Mouse (Mus musculus) embryo, embryonic 9.5 days (tissue): Measurements from ENCODE around the gene Msl1.

Experiments used
- DNase-seq: peaks from one replicate; pipeline ENCODE4 v3.0.0-alpha.2; 2017; ENCODE audit errors: extremely low spot score

The Msl1 gene

DNA sequence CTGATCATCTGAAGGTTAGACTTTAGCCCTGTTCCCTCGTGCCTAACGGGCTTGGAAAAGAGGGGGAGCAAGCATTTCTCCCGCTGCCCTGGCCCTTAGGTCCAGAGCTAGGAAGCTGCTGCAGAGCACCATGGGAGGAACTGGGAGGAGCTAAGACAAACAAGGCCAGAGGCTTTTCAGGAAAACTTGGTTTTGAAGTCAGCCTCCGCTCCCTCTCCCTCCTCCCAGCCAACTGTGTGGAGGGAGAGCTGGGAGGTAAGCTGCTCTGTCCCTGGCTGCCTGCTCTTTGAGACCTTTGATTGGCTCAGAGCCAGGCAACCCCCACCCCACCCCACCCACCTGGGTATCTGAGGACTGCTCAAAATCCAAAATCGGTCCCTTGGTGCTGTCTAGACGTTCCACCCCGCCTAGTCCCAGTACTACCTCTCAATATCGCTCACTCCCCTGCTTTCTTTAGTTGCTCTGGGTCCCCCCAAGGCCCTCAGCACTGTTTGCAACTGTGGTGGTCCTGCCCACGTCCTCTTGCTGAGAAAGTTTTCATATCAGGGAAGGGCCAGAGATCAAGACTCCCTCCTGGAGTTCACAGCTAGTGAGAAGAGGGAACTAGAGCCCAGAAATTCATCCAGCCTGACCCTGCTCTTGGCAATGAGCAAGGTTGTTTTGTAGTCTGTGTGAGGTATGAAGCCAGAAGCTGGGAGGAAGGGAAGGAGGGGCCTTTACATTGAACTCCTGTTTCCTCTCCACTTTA, 18.3 kb upstream of the Msl1 start:
- DNase-seq, result peak; percentile 61

- no peak for DNase-seq
Measured at GRCm38 (mm10) chr11:98777888-98778287, 17.4 kb upstream of the Msl1 start.

DNA sequence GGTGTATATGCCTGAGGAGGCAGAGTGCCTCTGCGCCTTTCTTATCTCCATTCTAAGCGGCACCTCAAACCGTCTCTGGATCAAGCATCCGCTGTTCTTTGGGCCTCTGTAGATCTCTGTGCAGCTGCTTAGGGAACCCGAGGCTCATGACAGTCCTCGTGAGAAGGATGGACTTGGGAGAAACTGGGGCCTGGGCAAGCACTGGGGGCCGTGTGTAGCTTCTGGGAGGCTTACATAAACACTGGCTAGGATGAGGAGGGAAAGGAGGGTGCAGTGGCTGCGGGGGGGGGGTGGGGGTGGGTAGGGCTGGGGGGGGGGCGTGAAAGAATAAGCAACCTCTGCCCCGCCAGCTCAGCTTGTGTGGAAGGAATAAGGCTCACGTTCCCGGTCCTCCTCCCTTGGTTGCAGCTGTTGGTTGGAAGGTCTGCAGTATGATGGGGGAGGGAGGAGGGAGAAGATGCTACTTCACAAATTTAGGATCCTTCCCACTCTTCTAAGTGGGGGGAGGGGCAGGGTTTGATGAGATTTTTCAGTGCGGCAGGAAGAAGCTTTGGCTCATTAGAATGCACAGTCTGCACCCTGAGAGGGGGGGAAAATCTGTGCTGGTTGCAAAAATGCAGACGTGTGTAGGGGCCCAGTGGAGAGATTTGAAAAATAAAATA, 13.3 kb upstream of the Msl1 start:
- DNase-seq, result peak; percentile 47

DNA sequence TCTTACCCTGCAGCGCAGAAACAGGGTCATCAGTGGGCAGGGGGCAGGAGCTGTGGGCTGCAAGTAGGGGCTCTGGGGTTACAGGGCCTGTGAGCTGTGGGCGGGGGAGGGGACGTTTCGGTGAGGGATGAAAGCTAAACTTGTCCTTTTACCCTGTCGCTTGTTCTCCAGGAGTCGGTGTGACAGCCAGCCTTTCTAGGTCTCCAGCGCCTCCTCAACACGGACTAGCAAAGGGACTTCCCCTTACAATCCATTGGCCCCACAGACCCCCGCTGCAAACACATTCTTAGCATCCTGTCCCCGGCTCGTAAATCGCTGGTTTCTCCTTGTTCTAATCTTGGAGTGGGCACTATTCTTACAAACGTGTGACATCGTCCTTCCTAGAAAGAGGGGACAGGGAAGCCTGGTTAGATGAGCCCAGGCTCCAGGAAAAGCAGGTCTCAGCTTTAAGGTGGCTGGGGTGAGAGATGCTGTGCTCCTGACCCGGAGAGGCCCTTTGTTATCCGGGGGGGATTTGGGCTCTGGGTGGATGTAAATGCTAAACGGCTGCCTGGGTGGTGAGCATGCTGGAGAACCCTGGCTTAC, 12.6 kb upstream of the Msl1 start:
- DNase-seq, result peak; percentile 68

- peak; percentile 85 for DNase-seq
Measured at GRCm38 (mm10) chr11:98783236-98783696, 12.1 kb upstream of the Msl1 start.

DNA sequence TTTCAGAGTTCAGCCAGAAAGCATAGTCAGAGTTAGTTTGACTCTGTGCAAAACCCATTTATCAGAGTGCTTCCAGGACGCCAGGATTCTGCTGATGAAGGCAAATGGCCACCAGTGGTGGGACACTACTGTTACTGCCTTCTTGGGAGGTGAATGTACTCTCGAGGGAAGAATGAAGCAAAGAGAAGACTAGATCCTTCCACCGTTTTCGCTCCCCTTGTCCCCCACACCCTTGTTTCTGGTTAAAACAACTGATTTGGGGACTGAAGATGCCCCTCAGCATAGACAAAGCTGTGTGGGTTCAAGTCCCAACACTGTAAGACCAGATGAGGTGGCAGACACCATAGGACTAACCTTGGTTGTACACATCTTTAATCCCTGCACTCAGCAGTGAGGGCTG, 11.2 kb upstream of the Msl1 start:
- DNase-seq, result no peak

- DNase-seq, result no peak
Measured at GRCm38 (mm10) chr11:98785214-98785613, 10.1 kb upstream of the Msl1 start.

- DNase-seq, result peak; percentile 67
Measured at GRCm38 (mm10) chr11:98785772-98786281, 9.5 kb upstream of the Msl1 start.

DNA sequence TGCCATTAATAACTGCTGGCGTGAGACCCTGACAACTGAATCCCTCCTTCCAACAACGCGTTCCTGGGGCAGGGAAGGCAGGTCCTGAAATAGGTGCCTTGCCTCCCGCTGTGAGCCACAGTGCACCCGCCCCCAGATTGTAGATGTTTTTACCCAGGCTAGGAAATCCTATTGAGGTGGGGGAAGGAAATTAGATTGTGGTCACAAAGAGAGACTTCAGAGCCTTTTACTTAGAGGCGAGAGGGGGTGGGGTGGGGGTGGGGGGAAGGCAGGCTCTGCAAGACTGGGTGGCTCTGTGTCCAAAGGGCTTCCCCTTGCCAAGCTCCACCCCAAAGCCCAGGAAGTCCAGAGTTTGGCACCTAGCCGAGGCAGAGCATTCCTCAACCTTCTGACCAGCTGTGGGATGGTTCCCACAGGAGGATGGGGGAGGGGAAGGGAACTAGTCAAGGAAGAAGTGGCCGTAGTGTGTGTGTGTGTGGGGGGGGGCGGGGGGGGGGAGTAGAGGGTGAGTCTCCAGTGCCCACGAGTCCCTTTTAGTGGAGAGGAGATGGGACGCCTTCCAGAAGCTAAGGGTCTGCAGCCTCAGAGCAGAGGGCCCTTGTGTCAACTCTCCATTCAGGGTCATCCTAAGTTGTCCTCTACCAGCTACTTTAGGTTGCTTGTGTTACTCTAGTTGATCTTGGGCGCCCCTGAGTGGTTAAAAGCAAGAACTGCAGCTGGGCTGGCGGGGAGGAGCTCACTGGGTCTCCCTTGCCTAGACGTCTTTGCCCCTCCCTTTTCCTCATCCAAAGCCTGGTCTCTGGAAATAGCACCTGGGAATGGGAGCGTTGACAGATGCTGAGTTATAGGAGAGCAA, 8.7 kb upstream of the Msl1 start:
- DNase-seq, result peak; percentile 97

DNA sequence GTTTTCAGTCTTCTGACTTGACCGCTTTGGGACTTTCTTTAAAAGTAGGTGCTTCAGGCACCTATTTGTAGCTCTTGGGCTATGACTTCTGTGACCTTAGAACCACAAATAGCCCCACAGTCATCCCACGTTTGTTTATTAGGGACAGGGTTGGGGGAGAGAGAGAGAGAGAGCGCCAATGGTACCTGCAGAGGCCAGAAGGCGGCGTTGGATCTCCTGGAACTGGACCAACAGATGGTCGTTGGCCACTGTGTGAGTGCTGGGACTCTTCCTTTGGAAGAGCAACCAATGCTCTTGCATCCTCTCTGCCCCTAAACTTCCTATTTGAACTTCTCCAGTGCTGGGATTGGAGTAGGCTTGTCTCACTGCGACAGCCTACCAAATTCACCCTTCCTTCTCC, 8.1 kb upstream of the Msl1 start:
- DNase-seq, result no peak

- DNase-seq, result no peak
Measured at GRCm38 (mm10) chr11:98787691-98788090, 7.6 kb upstream of the Msl1 start.

GRCm38 (mm10) chr11:98788139-98788538, 7.2 kb upstream of the Msl1 start:
- no peak for DNase-seq

- DNase-seq, result peak; percentile 89
Measured at GRCm38 (mm10) chr11:98788550-98789218, 6.6 kb upstream of the Msl1 start.

- DNase-seq, result no peak
Measured at GRCm38 (mm10) chr11:98789219-98789807, 6.0 kb upstream of the Msl1 start.

DNA sequence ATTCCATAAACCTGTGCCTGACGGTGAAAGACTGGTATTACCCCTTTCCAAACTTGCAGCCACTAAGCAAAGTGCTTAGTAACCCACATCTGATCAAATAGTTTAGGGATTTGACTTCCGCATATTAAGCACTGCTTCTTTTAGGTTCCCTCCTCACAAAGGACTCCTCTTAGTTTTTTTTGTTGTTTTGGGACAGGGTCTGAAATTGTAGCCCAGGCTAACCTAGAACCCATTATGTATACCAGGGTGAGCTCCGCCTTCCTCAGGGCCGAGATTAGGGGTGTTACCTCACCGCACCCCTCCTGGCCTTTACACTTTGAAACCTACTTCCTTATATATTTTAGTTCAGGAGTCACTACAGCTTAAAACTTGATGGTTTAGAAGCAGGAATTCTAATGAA, 5.5 kb upstream of the Msl1 start:
- no peak for DNase-seq

DNA sequence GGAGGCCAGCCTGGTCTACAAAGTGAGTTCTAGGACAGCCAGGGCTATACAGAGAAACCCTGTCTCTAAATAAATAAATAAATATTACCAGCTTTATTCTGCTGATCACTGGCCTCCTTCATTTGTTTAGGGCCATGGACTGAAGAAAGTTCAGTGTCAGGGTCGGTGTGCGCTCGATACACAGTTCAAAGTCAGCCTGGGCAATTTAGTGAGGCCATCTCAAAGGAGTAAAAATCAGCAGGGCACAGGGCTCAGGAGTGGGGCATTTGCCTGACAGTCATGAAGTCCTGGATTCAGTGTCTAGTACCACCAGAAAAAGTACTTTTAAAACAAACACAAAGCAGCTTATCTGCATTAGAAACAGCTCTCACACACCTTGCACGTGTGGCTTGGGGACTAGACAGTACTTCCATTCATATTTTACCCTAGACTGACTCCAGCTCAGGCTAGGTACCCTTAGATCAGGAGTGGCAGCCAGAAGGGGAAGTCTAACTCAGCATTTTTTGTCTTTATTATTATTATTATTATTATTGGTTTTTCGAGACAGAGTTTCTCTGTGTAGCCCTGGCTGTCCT, 4.6 kb upstream of the Msl1 start:
- DNase-seq, result no peak

- no peak for DNase-seq
Measured at GRCm38 (mm10) chr11:98791448-98791847, 3.9 kb upstream of the Msl1 start.

- no peak for DNase-seq
Measured at GRCm38 (mm10) chr11:98792081-98792480, 3.2 kb upstream of the Msl1 start.

GRCm38 (mm10) chr11:98794469-98795014, 774 bp upstream of the Msl1 start:
- no peak for DNase-seq
